Mouse (Mus musculus): ENCODE results near the gene Col2a1. TPM values are rescaled to one million over a fixed set of nuclear protein-coding genes. Genes with fewer than 3 reads are reported as not detected.

Gene Col2a1
- polyA plus RNA-seq, 1 experiment, result not detected

- Histone ChIP-seq H3K27me3 (replicated peaks; ENCODE audit: control insufficient read depth, insufficient read depth, low read length) (no peaks in the 10 kb centered on the region), H3K4me1 (ENCODE audit: control insufficient read depth, insufficient read depth, low read length) (peaks cover 5% of the 10 kb centered on the region; the same call in 1 of the 2 replicates), H3K27ac (ENCODE audit: insufficient read depth, low read depth, low read length) (no peak overlapping the region), H3K4me3 (ENCODE audit: insufficient read depth, low read depth, low read length) (no peak overlapping the region), H3K36me3 (ENCODE audit: control insufficient read depth, insufficient read depth, low read length) (no peaks in the 10 kb centered on the region)
- 78% methylated on average over 11 of the region's 11 CpGs for WGBS
- TF ChIP-seq CTCF (conservative IDR thresholded peaks at IDR 0.05; ENCODE audit: insufficient read depth, insufficient read length, low read depth, low read length) (no peak), POLR2A (IDR thresholded peaks at IDR 0.05; ENCODE audit: low read depth, low read length) (no peak)
- DNase-seq, result no peak
These were observed 48.1 kb downstream of the Col2a1 start for GRCm38 (mm10) chr15:97956416-97956815.

- no peak for DNase-seq
- TF ChIP-seq POLR2A (IDR thresholded peaks at IDR 0.05; ENCODE audit: low read depth, low read length) (no peak), CTCF (conservative IDR thresholded peaks at IDR 0.05; ENCODE audit: insufficient read depth, insufficient read length, low read depth, low read length) (no peak)
These were observed 48.8 kb downstream of the Col2a1 start for GRCm38 (mm10) chr15:97955742-97956141.

GRCm38 (mm10) chr15:97955286-97955685 lies 49.2 kb downstream of the Col2a1 start:
- no peak overlapping the region for H3K27ac ChIP-seq (ENCODE audit: insufficient read depth, low read depth, low read length)
- no peak for DNase-seq
- TF ChIP-seq CTCF (conservative IDR thresholded peaks at IDR 0.05; ENCODE audit: insufficient read depth, insufficient read length, low read depth, low read length), result no peak
- 63% methylated on average over 1 of the region's 1 CpGs for WGBS
- no peak overlapping the region for H3K4me3 ChIP-seq (ENCODE audit: insufficient read depth, low read depth, low read length)
- no peaks in the 10 kb centered on the region for H3K36me3 ChIP-seq (ENCODE audit: control insufficient read depth, insufficient read depth, low read length)
- H3K4me1 ChIP-seq (ENCODE audit: control insufficient read depth, insufficient read depth, low read length), result peaks cover 5% of the 10 kb centered on the region; the same call in 1 of the 2 replicates
- H3K27me3 ChIP-seq (replicated peaks; ENCODE audit: control insufficient read depth, insufficient read depth, low read length), result no peaks in the 10 kb centered on the region

More at GRCm38 (mm10) chr15:97955742-97956141, 48.8 kb downstream of the Col2a1 start:
- no peaks in the 10 kb centered on the region for H3K27me3 ChIP-seq (replicated peaks; ENCODE audit: control insufficient read depth, insufficient read depth, low read length)
- peaks cover 5% of the 10 kb centered on the region; the same call in 1 of the 2 replicates for H3K4me1 ChIP-seq (ENCODE audit: control insufficient read depth, insufficient read depth, low read length)
- no peak overlapping the region for H3K4me3 ChIP-seq (ENCODE audit: insufficient read depth, low read depth, low read length)
- no peaks in the 10 kb centered on the region for H3K36me3 ChIP-seq (ENCODE audit: control insufficient read depth, insufficient read depth, low read length)
- H3K27ac ChIP-seq (ENCODE audit: insufficient read depth, low read depth, low read length), result no peak overlapping the region
- 53% methylated on average over 4 of the region's 4 CpGs for WGBS

GRCm38 (mm10) chr15:97954671-97955070 lies 49.8 kb downstream of the Col2a1 start:
- Histone ChIP-seq H3K27ac (ENCODE audit: insufficient read depth, low read depth, low read length) (no peak overlapping the region), H3K4me3 (ENCODE audit: insufficient read depth, low read depth, low read length) (no peak overlapping the region), H3K4me1 (ENCODE audit: control insufficient read depth, insufficient read depth, low read length) (peaks cover 5% of the 10 kb centered on the region; the same call in 1 of the 2 replicates), H3K27me3 (replicated peaks; ENCODE audit: control insufficient read depth, insufficient read depth, low read length) (no peaks in the 10 kb centered on the region), H3K36me3 (ENCODE audit: control insufficient read depth, insufficient read depth, low read length) (no peaks in the 10 kb centered on the region)
- no peak for TF ChIP-seq CTCF (conservative IDR thresholded peaks at IDR 0.05; ENCODE audit: insufficient read depth, insufficient read length, low read depth, low read length)
- no peak for TF ChIP-seq POLR2A (IDR thresholded peaks at IDR 0.05; ENCODE audit: low read depth, low read length)
- DNase-seq, result peak; percentile 27
- WGBS, result 80% methylated on average over 8 of the region's 8 CpGs

- peak; percentile 59 for DNase-seq
- H3K36me3 ChIP-seq (ENCODE audit: control insufficient read depth, insufficient read depth, low read length), result no peaks in the 10 kb centered on the region
- TF ChIP-seq POLR2A (IDR thresholded peaks at IDR 0.05; ENCODE audit: low read depth, low read length) (no peak), CTCF (conservative IDR thresholded peaks at IDR 0.05; ENCODE audit: insufficient read depth, insufficient read length, low read depth, low read length) (no peak)
- no peak overlapping the region for H3K27ac ChIP-seq (ENCODE audit: insufficient read depth, low read depth, low read length)
- WGBS, result 56% methylated on average over 4 of the region's 4 CpGs
- H3K27me3 ChIP-seq (replicated peaks; ENCODE audit: control insufficient read depth, insufficient read depth, low read length), result no peaks in the 10 kb centered on the region
- no peak overlapping the region for H3K4me3 ChIP-seq (ENCODE audit: insufficient read depth, low read depth, low read length)
- peaks cover 5% of the 10 kb centered on the region; the same call in 1 of the 2 replicates for H3K4me1 ChIP-seq (ENCODE audit: control insufficient read depth, insufficient read depth, low read length)
These were observed 51.7 kb downstream of the Col2a1 start for GRCm38 (mm10) chr15:97952889-97953189.

GRCm38 (mm10) chr15:97952137-97952888 lies 52.2 kb downstream of the Col2a1 start:
- H3K4me3 ChIP-seq (ENCODE audit: insufficient read depth, low read depth, low read length), result no peak overlapping the region
- H3K27me3 ChIP-seq (replicated peaks; ENCODE audit: control insufficient read depth, insufficient read depth, low read length), result no peaks in the 10 kb centered on the region
- H3K27ac ChIP-seq (ENCODE audit: insufficient read depth, low read depth, low read length), result peak overlapping the region; percentile 14; the same call in 1 of the 2 replicates
- no peak for TF ChIP-seq POLR2A (IDR thresholded peaks at IDR 0.05; ENCODE audit: low read depth, low read length)
- peak; percentile 94 for TF ChIP-seq CTCF (conservative IDR thresholded peaks at IDR 0.05; ENCODE audit: insufficient read depth, insufficient read length, low read depth, low read length)
- H3K4me1 ChIP-seq (ENCODE audit: control insufficient read depth, insufficient read depth, low read length), result peaks cover 5% of the 10 kb centered on the region; the same call in 1 of the 2 replicates
- 13% methylated on average over 16 of the region's 16 CpGs for WGBS
- peak; percentile 76 for DNase-seq
- H3K36me3 ChIP-seq (ENCODE audit: control insufficient read depth, insufficient read depth, low read length), result no peaks in the 10 kb centered on the region

GRCm38 (mm10) chr15:97950240-97950639 lies 54.3 kb downstream of the Col2a1 start:
- no peaks in the 10 kb centered on the region for H3K36me3 ChIP-seq (ENCODE audit: control insufficient read depth, insufficient read depth, low read length)
- no peak overlapping the region for H3K4me3 ChIP-seq (ENCODE audit: insufficient read depth, low read depth, low read length)
- DNase-seq, result no peak
- H3K4me1 ChIP-seq (ENCODE audit: control insufficient read depth, insufficient read depth, low read length), result peaks cover 13% of the 10 kb centered on the region; the same call in 1 of the 2 replicates
- TF ChIP-seq POLR2A (IDR thresholded peaks at IDR 0.05; ENCODE audit: low read depth, low read length), result no peak
- TF ChIP-seq CTCF (conservative IDR thresholded peaks at IDR 0.05; ENCODE audit: insufficient read depth, insufficient read length, low read depth, low read length), result no peak
- H3K27ac ChIP-seq (ENCODE audit: insufficient read depth, low read depth, low read length), result no peak overlapping the region
- H3K27me3 ChIP-seq (replicated peaks; ENCODE audit: control insufficient read depth, insufficient read depth, low read length), result no peaks in the 10 kb centered on the region
- 70% methylated on average over 7 of the region's 7 CpGs for WGBS

Measured in kidney, adult 2 months (tissue).